Mouse (Mus musculus) spleen, adult 18-20 months (tissue): Measurements from ENCODE around the gene Nfe2l1.
"Not testable (repeated sequence)": the region's sequence is repeated elsewhere in the genome, so short reads cannot be mapped to it uniquely, and the experiment has no call there.

ENCODE experiments used
- DNase-seq, 2 experiments: peaks; one replicate each; pipeline ENCODE4 v3.0.0; 2022; ENCODE audit warnings: mixed read lengths in 2 of 2

The Nfe2l1 gene

DNA sequence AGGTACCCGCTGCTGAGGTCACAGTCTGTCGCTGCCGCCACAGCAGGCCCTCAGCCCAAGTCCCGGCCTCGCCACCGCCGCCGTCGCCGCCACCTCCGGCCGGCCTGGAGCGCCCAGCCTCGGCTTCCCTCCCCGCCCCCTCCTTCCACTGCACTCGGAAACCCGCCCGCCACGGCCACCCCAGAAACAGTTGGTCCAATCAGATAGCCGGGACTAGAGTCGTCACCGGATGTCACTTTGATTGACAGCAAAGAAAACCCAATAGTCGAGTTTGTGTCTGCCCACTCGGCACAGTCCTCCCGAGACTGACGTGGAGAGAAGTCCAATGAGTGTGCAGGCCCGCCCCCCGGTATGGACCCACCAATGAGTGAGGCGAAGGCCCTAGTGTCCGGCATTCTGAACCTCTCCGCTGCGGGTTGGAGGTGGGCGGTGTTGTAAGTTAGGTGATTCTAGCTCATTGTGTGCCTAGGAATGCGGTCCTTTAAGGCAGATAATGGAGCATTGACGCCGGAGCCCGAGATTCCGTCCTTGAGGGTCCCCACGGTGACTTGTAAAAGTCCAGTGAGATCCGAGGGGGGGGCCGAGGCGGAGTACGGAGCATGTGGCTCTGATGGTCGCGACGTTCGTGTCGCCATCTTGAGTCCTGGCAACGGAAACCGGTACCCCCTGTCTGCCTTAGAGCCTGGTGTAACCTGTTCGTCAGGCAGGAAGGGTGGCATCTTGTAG lies at the start of gene Nfe2l1:
Nfe2l1 (minus strand) TSS at position 156 of the 726 bp plus-strand sequence.
- peak; percentile 92 to 96 for DNase-seq

DNA sequence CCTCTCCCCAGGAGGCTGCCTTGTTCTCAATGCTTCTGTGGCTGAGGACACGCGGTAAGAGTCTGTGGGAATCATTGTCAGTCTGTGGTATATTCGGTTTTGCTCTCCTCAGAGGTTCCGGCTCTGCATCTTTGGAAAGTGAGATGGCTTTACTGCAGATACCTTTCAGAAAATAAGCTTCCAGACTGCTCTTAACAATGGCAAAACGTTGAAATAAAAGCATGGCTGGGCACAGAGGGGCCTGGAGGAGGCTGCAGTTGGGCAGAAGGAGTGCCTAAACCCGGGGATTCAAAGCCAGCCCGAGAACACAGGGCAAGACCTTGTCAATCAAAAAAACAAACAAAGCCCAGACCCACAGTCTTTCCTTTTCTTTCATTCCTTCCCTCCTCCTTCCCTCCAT lies 49.6 kb upstream of the Nfe2l1 start:
- DNase-seq: no peak

DNA sequence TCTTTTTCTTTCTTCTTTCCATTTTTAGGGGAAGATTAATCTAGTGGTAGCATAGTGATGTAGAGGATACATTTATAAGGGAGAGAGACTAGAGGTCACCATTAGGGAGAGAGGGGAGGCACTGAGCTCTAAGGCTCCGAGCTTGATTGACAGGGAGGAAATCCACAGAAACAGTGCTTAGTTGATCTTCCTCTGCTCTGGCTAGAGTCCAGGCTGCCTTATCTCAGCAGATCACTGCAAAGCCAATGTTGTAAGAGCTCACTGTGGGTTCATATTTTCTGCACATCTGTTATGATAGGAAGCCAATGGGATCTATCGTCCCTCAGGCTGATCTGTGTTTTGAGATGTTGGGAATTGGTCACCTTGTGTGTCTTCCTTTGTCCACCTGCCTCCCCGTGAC lies 48.9 kb upstream of the Nfe2l1 start:
- no peak for DNase-seq

DNA sequence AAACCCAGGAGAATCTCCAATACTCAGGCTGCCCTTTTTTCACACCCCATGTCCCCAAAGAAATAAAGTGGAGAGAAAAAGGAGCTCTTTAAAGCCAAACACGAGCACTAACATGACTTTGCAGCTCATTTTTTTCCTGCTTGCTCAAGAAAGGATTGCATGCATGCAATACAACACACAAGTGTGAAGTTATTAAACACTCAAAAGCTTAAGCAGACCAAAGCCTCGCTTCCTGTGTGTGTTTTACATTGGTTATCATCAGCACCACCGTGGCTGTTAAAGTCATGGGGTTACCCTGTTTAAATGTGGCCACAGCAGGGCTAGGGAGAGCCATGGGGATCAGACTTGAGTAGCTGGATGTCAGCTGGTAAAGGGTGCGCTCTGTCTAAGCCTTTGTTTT lies 47.3 kb upstream of the Nfe2l1 start:
- DNase-seq: no peak

DNA sequence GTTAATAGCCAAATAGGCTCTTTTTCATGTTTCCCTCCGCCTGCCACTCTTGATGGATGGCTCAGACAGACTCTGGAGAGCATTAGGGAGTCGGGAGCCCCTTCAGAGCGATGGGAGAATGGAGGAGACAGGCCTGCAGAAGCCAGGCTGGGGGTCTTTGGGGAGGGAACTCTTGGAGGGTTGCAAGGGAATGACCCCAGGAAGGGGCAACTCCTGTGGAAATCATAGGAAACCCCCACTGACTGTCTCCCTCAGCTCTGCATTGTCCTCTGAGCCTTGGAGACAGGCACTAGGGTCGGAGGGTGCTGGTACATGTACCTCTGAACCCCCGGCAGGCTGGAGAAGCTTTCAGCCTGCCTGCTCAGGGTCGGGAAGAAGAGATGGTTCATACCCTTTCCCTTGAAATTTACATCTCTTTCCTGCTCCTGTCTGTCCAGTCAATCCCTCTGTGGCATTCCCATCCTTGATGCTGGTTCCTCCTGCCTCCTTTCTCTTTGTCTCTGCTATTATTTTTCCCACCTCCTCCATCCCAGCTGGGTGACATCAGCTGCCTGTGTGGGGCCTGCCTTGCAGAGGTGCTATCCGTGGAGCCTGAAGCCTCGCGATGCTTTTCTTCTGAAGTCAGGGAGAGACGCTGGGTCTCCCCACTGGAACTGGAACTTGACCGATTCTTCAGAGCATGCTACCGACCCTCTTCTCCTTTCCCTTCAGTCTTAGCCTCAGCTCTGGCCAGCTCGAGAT lies 46.7 kb upstream of the Nfe2l1 start:
- no peak for DNase-seq

DNA sequence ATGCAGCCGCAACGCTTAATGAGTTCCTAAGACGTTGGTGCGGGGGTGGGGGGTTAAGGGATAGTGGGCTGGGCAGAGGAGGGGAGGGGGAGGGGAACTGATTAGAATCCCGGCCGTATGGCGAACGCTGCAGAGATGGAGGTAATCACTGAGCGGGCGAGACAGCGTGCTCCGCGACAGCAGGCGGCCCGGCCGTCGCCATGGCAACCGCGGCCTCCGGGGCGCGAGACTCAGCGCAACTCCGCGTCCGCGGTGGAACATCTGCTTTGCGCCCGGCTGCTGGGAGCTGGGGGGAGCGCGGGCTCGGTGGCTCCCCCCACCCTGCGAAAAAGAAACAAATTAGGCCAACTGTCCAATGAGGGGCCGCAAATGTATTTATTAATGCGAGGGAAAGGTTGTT lies 46.0 kb upstream of the Nfe2l1 start:
- DNase-seq: peak; percentile 25 to 39

DNA sequence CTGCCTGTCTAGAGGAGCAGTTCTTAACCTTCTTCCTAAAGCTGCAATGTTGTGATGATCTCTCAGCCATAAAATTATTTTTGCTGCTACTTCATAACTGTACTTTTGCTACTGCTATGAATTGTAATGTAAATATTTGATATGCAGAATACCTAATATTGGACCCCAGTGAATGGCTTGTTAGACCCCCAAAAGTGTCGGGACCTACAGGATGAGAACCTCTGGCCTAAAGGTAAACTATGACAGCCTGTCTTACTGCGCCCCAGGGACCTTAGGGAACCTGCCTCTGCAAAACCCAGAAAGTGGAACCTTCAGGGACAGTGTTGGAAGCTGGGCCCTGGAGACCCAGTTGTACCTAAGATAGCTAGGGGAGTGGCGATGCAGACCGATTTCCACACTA lies 45.5 kb upstream of the Nfe2l1 start:
- DNase-seq: no peak

DNA sequence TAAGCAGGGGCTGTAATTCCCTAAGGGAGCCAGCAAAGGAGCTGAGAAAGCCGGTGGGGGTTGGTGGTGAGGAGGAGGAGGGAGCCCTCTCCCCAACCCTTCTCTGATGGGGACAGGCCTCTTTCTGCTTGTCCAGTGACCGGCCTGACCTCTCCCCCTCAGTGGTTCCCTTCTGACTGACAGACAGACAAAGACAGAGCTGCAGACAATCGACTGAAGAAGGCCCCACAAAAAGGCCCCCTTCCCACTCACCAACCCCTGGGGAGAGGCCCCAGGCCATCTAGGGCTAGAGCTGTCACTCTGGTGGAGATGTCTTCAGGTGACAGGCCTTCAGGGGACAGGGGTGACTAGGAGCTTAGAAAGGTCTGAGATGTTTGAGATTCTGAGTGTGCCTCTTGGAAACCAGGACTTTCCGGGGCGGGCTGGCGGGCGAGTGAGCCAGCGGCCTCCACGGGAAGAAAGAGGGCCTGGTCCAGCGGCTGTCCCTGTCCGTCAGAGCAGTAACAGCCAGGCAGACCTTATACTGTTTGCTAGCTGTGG lies 43.9 kb upstream of the Nfe2l1 start:
- DNase-seq: no peak

DNA sequence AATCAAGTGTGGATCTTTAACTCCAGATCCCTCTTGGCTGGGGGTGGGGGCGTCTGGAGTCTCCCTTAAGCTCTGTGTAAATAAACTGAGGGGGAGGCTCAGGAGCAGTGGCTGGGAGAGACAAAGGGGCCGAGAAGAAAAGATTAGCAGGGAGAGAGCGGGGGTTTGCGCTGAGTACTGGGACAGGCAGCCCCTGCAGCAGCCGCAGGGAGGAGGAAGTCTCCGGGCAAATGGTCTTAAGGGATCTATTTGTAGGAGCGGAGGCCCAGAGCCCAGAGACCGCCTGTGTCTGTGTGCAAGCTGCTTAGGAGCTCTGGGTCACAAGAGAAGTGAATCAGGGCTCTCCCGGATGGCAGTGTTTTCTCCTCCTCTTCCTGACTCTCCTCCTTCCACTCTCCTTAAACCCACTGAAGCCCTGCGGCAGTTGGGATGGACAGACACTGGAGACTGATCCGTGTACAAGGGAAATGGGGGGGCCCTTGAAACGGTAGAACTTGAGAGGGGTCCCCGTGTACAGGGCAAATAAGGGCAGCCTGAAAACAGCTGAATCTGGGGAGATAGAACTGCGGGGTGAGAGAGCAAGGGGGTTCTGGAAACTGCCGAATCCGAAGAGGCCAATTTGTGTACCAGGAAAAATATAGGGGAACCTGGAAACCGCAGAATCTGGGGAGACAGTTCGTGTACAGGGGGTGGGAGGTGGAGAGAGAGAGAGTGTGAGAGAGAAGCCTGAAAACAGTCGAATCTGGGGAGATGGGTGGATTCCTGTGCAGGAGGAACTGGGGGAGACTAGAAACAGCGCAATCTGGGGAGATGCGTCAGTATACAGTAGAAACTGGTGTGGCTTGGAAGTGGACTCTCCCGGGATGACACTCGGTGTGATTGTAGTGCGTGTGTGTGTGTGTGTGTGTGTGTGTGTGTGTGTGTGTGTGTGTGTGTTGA lies 42.9 kb upstream of the Nfe2l1 start:
- DNase-seq: no peak

DNA sequence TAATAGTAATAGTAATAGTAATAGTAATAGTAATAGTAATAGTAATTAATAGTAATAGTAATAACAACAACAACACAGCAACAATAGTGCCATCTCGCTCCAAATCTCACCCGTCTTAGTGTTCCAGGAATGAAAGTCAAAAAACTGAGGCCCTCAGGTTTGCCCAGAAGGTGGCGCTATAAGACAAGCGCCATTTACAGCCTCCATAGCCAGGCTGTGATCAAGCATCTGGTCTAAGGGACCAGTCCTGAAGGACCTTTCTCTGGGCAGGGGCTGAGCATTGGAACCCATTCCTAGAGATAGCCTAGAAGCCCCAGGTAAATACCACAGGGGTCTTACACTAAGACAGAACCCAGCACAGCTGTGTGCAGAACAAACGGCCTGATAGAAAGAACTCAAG lies 37.4 kb upstream of the Nfe2l1 start:
- DNase-seq: peak in 1 of 2 experiments; percentile 47

DNA sequence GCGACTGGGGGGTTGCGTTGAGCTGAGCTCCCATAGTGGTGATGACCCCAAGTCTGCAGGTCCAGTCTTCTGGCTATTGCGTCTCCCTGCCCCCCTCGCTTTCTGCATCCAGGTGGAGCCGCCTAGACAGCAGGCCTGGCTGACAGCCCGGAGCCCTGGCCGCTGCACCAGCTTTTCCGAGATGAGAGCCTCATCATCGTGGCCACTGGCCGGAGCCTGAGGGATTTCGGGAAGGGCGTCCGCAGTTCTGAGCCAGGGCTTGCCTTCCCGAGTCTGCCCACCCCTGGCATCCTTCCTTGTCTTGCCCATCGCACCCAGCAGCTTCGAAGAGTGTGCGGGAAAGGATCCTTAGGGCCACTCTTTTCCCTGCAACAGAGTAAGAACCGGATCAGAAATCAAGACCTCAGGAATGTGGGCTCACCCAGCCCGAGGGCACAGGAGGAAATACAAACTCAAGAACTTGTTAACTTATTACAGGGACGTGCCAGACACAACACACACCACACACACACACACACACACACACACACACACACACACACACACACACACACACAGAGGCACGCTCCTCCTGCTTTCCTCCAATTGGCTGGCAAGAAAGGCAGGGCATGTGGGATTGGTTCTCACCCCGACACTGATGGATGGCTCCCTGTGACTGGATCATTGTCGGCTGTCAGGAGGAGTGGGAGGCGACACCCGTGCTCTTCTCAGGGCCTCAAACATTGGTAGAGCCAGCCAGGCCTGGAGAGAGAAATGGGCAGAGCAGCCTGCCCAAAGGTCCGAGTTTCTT lies 33.6 kb upstream of the Nfe2l1 start:
- DNase-seq: no peak

DNA sequence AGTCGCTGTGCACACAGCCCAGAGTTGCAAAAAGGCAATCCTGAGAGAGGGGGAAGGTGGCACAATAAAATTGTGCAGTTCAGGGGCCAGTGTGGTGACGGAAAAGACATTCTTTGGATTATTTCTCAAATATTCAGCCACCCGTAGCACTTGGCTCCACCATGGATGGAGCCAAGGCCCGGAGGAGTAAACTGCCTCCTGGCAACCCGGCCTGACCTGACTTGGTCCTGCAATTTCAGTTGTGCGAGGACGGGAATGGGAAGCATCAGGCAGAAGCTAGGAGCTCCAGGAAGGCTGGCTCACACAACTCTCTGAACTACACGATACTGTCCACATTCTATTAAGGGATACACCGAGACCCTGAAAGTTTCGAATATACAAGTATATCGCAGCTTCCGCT lies 32.8 kb upstream of the Nfe2l1 start:
- no peak for DNase-seq

DNA sequence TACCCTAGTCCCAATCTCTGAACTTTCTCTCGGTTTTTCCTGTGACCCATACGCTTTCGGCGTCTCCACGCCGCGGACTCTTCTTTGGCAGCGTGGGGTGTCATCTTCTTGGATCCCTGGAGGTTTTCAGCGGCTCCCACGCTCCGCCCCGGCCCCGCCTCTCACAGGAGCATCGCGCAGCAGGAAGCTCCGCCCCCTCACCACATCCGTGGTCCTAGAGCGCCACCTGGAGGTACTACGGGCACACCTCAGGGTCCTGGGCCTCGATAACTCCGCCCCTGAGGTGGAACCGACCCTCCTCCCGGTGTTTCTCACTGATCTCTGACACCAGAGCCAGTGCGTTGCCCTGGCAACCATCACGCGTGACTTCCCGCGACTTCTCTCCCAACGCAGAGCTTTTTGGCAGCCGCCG lies 32.1 kb upstream of the Nfe2l1 start:
- DNase-seq: peak; percentile 85 to 98

DNA sequence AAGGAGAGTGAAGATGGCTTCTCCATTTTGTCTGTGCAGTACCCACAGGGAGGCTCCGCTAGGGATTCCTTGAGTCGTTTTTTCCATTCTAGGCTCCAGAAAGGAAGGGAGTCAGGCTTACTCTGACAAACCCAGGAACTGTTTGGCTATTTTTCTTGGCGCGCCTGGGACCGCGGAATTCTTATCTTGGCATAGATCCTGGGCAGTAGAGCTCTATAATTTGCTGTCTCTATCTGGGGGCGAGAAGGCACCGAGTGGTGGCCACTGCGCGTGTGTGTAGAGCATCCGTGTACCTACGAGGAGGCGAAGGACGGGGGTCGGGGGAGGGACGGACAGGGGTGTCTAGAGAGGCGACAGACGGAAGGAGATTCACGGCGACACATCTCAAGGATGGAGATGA lies 31.7 kb upstream of the Nfe2l1 start:
- DNase-seq: no peak

DNA sequence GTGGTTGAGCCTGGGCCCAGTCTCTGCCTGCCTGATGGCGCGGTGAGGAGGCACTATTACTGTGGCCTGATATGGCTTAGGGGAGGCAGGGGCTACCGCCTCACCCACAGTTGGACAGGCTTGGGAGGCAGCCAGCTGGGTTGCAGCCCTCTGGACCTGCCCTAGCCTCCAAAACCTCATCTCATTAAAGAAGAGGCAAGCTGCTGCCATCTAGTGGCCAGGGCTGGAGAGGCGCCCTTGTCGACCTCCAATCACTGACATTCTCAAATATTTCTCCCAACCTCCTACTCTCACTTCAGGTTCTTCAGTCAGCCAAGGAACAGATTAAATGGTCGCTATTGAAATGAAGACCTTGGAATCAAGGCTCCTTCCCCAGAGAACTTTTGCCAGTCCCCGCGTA lies 30.8 kb upstream of the Nfe2l1 start:
- peak; percentile 43 to 72 for DNase-seq

DNA sequence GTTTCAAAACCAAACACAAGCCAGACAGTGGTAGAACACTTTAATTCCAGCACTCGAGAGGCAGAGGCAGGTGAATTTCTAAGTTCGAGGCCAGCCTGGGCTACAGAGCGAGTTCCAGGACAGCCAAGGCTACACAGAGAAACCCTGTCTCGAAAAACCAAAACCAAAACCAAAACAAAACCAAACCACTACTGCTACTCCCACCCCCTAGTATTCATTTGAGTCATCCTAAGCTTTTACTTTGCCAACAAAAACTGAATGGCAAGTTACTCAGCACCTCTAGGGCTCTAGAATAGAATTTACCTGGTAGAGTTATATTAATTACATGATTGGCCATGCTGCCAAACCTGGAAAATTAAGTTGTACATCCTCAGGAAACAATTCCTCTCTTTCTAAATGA lies 29.9 kb upstream of the Nfe2l1 start:
- DNase-seq: no peak

DNA sequence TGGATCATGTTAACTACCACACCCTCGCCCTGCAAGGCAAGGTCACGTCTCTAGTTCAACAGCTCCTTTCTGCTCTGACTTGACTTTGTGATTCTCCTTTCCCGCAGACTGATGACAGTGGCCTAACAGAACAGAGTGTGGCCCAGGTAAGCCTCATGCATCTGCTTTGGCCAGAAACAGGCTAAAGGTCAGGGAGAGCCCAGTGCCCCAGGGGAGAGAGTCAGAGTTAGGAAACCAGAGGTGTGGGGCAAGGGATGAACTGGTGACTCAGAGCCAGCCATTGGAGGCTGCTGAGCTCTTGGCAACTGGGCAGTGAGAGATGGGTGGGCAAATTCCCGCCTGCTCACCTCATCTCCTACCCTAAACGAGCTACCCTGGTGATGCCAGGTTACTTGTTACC lies 27.7 kb upstream of the Nfe2l1 start:
- no peak for DNase-seq

DNA sequence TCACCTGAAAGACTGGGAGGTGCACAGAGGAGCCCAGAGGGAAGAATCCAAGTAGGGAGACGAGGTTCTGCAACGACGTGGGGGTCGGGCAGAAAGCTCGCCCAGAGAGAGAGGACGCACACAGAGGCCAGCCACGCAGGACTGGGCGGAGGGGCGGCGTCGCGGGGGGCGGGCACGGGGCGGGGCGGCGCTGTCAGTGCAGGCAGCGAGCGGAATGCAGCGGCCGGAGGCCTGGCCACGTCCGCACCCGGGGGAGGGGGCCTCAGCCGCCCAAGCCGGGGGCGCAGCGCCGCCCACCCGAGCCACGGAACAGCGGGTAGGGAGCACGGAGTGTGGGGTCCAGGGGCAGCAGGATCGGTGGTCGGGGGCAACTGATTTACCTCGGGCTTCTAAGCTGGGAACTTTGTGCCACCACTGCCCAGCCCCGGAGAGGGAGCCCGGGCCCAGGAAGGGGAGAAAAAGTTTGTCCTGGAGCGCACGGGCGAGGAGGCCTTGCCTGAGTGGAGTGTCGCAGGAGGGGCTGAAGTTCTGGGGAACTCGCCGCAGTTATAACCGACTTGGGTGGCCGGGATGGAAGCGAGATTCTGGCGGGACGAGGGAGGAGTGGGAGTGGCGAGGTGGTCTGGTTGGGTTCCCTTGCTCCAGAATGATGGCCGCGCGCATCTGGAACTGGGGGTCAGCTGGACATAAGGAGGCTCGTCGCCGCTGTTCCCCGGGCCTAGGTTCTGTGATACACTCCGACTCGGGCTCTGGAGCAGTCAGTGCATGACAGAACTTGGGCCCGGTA lies 20.1 kb upstream of the Nfe2l1 start, which contains the start of gene Copz2:
Copz2 (plus strand) TSS at position 190 of the 787 bp plus-strand sequence.
- DNase-seq: no peak

DNA sequence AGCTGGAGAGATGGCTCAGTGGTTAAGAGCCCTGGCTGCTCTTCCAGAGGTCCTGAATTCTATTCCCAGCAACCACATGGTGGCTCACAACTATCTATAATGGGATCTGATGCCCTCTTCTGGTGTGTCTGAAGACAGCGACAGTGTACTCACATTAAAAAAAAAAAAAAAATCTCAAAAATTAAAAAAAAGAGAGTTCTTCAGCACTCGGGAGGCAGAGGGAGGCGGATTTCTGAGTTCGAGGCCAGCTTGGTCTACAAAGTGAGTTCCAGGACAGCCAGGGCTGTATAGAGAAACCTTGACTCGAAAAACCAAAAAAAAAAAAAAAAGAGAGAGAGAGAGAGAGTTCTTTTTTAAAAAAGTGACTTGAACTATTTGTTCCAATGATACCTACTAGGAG lies 19.4 kb upstream of the Nfe2l1 start:
- not testable (repeated sequence) for DNase-seq

DNA sequence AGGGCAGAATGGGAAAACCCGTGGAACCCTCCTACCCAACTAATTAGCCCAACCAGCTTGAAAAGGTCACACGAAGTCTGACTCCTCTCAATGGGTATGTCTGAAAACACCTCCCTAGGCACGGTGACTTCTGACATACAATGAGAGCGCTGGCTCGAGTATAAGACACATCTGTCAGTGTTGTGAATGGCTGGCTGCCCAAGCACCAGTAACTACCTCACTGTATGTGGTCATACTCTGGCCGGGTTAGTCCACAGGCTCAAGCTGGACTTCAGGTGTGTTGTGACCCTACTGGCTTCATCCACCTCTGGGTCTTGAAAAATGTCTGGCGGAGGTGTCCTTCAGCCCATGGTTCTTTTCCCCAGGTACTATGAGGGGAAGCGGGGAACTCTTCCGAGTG lies 18.9 kb upstream of the Nfe2l1 start:
- no peak for DNase-seq

DNA sequence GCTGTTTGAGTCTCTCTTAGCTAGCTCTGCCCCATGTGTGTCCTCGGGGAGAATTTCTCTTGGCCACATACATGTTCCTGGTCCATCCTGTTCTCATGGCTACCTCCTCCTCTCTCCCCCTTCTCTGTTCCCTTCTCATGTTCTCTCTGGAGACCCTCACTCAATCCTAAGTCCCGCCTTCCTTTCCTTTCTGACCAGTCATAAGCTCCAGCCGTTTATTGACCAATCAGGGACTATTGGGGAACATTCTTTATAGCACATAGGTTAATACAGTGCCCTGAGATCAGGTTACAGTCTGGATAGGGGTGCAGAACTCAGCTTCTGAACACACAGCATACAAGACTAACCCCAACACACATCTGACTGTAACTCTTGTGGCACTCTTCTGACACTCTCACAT lies 17.5 kb upstream of the Nfe2l1 start:
- DNase-seq: no peak
